Mouse (Mus musculus): ENCODE data around the gene Fcor. TPM values are rescaled to one million over a fixed set of nuclear protein-coding genes. Genes with fewer than 3 reads are reported as not detected.

Fcor gene
- total RNA-seq, 1 experiment from 2014 or later = 4.3 TPM

DNA sequence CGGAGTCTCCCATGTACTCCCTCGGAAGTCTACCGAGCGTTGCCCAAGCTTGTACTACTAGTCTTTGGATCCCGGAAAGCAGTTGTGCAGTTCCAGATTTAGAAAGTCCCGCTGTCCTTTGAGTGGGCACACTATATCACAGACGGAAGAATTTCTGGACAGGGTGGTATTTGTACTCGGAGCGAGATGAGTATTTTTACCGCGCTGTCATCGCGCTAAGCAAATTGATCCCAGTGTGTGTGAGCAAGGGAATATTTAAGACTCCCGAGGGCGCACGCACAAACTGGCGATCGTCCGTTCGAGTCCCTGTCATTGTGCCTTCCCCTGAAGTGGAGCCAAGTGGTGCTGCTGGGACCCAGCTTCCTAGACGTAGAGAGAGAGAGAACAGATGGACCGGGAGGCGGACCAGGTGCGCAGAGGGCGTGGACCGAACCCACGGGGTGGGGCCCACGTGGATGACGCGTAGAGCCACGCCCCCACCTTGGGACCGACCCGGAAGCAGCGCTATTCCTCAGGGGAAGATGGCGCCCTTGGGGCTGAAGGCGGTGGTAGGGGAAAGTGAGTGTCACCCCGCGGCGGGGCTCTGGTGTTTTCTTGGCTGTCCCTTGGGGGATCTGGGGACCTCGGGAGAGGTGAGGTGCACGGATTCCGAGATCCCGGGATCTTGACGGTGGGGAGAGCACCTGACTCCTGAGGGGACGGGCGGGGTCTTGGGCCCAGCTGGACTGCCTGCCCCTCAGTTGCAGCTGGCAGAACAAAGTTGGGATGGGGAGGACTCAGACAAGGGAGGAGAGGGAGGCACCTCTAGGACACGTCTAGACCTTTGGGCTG is 41.3 kb downstream of the Fcor start, which contains the start of gene Stxbp2:
Stxbp2 (plus strand) TSS at position 309 of the 831 bp plus-strand sequence.
- peak; percentile 84 for ATAC-seq (replicated peaks; ENCODE audit: insufficient number of reproducible peaks, low FRiP score, low TSS enrichment, poor library complexity, severe bottlenecking)

DNA sequence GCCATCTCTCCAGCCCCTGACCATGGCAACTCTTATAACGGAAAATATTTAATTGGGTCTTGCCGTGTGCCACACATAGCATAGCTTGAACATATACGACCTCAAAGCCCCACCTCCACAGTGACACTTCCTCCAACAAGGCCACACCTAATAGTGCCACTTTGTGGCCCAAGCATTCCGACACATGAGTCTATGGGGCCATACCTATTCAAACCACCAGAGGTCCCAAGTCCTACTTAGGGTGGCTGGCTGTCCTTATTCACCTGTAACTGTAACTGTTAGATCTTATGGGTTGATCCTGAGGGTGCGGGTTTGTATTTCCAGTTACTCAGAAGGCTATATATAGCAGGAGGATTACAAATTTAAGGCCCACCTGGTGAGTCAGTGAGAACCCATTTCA is 44.1 kb downstream of the Fcor start:
- 0 out of 2 replicates have a peak, but pooled peaks have one; percentile 32 for ATAC-seq (replicated peaks; ENCODE audit: insufficient number of reproducible peaks, low FRiP score, low TSS enrichment, poor library complexity, severe bottlenecking)

DNA sequence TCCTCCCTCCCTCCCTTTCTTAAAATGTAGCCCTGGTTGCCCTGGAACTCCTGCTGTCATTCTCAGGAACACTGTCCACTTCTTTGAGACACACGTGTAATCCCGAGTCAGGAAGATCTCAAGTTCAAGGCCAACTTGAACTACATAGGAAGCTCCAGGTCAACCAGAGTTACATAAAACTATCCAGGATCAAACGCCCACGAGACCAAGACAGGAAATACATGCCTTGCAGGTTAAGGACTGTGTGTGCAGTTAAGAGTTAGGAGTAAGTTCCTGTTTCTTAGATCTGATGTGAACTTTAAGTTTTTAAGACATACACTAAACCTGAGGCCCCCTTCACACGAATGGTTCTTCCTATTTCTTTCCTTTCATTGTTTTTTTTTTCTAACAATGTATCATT is 45.2 kb downstream of the Fcor start:
- no peak for ATAC-seq (replicated peaks; ENCODE audit: insufficient number of reproducible peaks, low FRiP score, low TSS enrichment, poor library complexity, severe bottlenecking)

- no peak for ATAC-seq (replicated peaks; ENCODE audit: insufficient number of reproducible peaks, low FRiP score, low TSS enrichment, poor library complexity, severe bottlenecking)
Measured at GRCm38 (mm10) chr8:3625445-3625844, 46.7 kb downstream of the Fcor start, which contains the start of gene Pcp2. Gene Pcp2, minus strand, starts transcription at chr8:3625545.

GRCm38 (mm10) chr8:3622119-3622518 is 50.0 kb downstream of the Fcor start:
- ATAC-seq (replicated peaks; ENCODE audit: insufficient number of reproducible peaks, low FRiP score, low TSS enrichment, poor library complexity, severe bottlenecking) = no peak

DNA sequence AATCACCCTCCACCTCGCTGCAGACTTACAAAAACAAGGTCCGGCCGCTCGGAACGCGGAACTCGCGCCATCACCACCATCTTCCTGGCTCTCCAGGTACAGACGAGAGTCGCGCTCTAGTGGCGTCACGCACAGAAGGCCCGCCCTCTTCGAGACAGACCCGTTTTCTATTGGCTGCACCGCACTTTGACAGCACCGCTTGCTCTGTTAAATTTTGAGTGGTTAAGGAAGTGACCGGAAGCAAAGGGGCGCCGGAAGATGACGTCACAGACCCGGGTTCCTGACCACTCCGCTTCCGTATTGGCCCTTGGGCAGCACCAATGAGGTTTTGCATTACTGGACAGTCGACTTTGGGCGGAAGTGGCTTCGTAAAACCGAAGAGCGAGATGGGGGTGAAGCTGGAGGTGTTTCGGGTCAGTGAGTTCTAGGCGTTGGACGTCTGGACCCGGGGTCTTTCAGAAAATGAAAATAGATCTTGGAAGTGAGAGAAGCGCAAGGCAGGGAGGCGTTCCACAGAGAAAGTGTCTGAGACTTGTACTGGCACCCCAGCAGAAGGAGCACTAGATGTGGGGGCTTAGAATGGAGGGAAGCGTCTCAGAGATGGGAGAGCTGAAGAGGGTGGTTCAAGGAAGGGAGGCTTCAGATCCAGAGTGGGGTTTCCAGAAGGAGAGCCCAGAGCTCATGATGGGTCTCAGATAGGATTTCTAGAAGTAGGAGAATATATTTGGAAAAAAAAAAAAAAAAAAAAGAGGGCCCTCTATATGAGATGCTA is 50.8 kb downstream of the Fcor start, which contains the start of the genes Xab2 and Pet100:
Xab2 (minus strand) TSS at position 118 of the 772 bp plus-strand sequence.
Pet100 (plus strand) TSS at position 350 of the 772 bp plus-strand sequence.
- ATAC-seq (replicated peaks; ENCODE audit: insufficient number of reproducible peaks, low FRiP score, low TSS enrichment, poor library complexity, severe bottlenecking) = peak; percentile 91

Other genes starting within 250 kb of the Fcor start
- gene Pex11g, start 204.7 kb downstream of the Fcor start, total RNA-seq (2017) = 1.7 to 2.1 TPM in 2 of 3 replicates, not detected in the other
- 0.29 TPM in 1 of 3 replicates, not detected in the others for gene Tex45, start 201.5 kb downstream of the Fcor start, total RNA-seq (2017)
- 1.6 to 2.7 TPM (median 2.0 TPM) in 3 replicates for gene Zfp358, start 179.2 kb downstream of the Fcor start, total RNA-seq (2017)
- gene Mcoln1, start 171.9 kb downstream of the Fcor start, total RNA-seq (2017) = 46.3 to 51.3 TPM (median 48.3 TPM) in 3 replicates
- gene Pnpla6, start 157.0 kb downstream of the Fcor start, total RNA-seq (2017) = 30.8 to 45.4 TPM (median 31.3 TPM) in 3 replicates
- gene C330021F23Rik, start 104.4 kb downstream of the Fcor start, total RNA-seq (2017) = 2.3 TPM in 1 of 3 replicates, not detected in the others
- not detected in 3 replicates for gene Camsap3, start 85.1 kb downstream of the Fcor start, total RNA-seq (2017)
- gene Xab2, start 51.0 kb downstream of the Fcor start, total RNA-seq (2017) = 62.7 to 73.3 TPM (median 67.6 TPM) in 3 replicates
- gene Pet100, start 50.8 kb downstream of the Fcor start, total RNA-seq (2017) = 127 to 142 TPM (median 131 TPM) in 3 replicates
- 0.67 to 0.96 TPM in 2 of 3 replicates, not detected in the other for gene Pcp2, start 46.8 kb downstream of the Fcor start, total RNA-seq (2017)
- 132 to 212 TPM (median 174 TPM) in 3 replicates for gene Stxbp2, start 41.4 kb downstream of the Fcor start, total RNA-seq (2017)
- gene Retn, start 16.6 kb downstream of the Fcor start, total RNA-seq (2017) = not detected in 3 replicates
- 40.4 to 71.1 TPM (median 68.4 TPM) in 3 replicates for gene Mcemp1, start 6.6 kb downstream of the Fcor start, total RNA-seq (2017)
- gene Trappc5, start 3.9 kb upstream of the Fcor start, total RNA-seq (2017) = 24.4 to 30.4 TPM (median 24.6 TPM) in 3 replicates
- gene Fcer2a, start 21.8 kb upstream of the Fcor start, total RNA-seq (2017) = 11.4 to 16.0 TPM (median 11.7 TPM) in 3 replicates
- gene Clec4g, start 48.3 kb upstream of the Fcor start, total RNA-seq (2017) = 1.2 to 1.5 TPM in 2 of 3 replicates, not detected in the other
- 12.6 to 30.8 TPM (median 30.4 TPM) in 3 replicates for gene Cd209a, start 76.6 kb upstream of the Fcor start, total RNA-seq (2017)
- gene Cd209e, start 181.9 kb upstream of the Fcor start, total RNA-seq (2017) = 0.58 to 1.2 TPM in 2 of 3 replicates, not detected in the other
- gene Cd209d, start 206.2 kb upstream of the Fcor start, total RNA-seq (2017) = 0.49 TPM in 1 of 3 replicates, not detected in the others

Measured in monocyte, adult 5-6 weeks (primary cell).